Mouse (Mus musculus) thymus, postnatal 0 days (tissue): ENCODE data around the gene C1s1. TPM values are rescaled to one million over a fixed set of nuclear protein-coding genes. Genes with fewer than 3 reads are reported as not detected.
"Not testable (repeated sequence)": the region's sequence is repeated elsewhere in the genome, so short reads cannot be mapped to it uniquely, and the experiment has no call there.

Experiments used
- DNase-seq: peaks from one replicate; pipeline ENCODE4 v3.0.0-alpha.2; 2015; ENCODE audit warnings: low spot score
- polyA plus RNA-seq: library from polyadenylated mRNA; unstranded; fragments of >200 nt; fragmentation: Nextera tagmentation; extraction: Ambion mirVana; gene quantifications from 2 replicates; pipeline ENCODE4 v1.2.1, GENCODE M21; 2015

C1s1 gene
- polyA plus RNA-seq, 1 experiment from 2014 or later = 10.1 TPM

GRCm38 (mm10) chr6:124512355-124512836, 29.8 kb downstream of the C1s1 start, which contains the start of gene C1ra:
Gene C1ra (plus strand): TSS chr6:124512405.
- DNase-seq = peak; percentile 47

GRCm38 (mm10) chr6:124511936-124512335, 30.2 kb downstream of the C1s1 start:
- DNase-seq = no peak

- not testable (repeated sequence) for DNase-seq
Observed at GRCm38 (mm10) chr6:124509192-124509591, 33.0 kb downstream of the C1s1 start.

GRCm38 (mm10) chr6:124508292-124508691, 33.9 kb downstream of the C1s1 start:
- DNase-seq = no peak

- DNase-seq = no peak
Observed at GRCm38 (mm10) chr6:124506991-124507390, 35.2 kb downstream of the C1s1 start.

- DNase-seq = no peak
Observed at GRCm38 (mm10) chr6:124505028-124505427, 37.1 kb downstream of the C1s1 start.

- no peak for DNase-seq
Observed at GRCm38 (mm10) chr6:124502021-124502420, 40.1 kb downstream of the C1s1 start.

- no peak for DNase-seq
Observed at GRCm38 (mm10) chr6:124501473-124501872, 40.7 kb downstream of the C1s1 start.

GRCm38 (mm10) chr6:124499914-124500566, 42.1 kb downstream of the C1s1 start:
- DNase-seq = no peak

- DNase-seq = no peak
Observed at GRCm38 (mm10) chr6:124496054-124496453, 46.1 kb downstream of the C1s1 start.

- no peak for DNase-seq
Observed at GRCm38 (mm10) chr6:124493886-124494285, 48.3 kb downstream of the C1s1 start.

- DNase-seq = peak; percentile 47
Observed at GRCm38 (mm10) chr6:124492842-124493561, 49.2 kb downstream of the C1s1 start, which contains the start of gene C1rl. Gene C1rl (plus strand): TSS chr6:124493113.

GRCm38 (mm10) chr6:124491427-124491826, 50.7 kb downstream of the C1s1 start:
- peak; percentile 27 for DNase-seq

GRCm38 (mm10) chr6:124488952-124489351, 53.2 kb downstream of the C1s1 start:
- DNase-seq = no peak

GRCm38 (mm10) chr6:124487509-124487908, 54.6 kb downstream of the C1s1 start:
- DNase-seq = no peak

GRCm38 (mm10) chr6:124485414-124486144, 56.6 kb downstream of the C1s1 start:
- no peak for DNase-seq

GRCm38 (mm10) chr6:124484851-124485250, 57.3 kb downstream of the C1s1 start:
- DNase-seq = no peak

- not testable (repeated sequence) for DNase-seq
Observed at GRCm38 (mm10) chr6:124483831-124484230, 58.3 kb downstream of the C1s1 start.

- DNase-seq = peak; percentile 20
Observed at GRCm38 (mm10) chr6:124481571-124481970, 60.6 kb downstream of the C1s1 start.
